In genomic region chr8:84654597-84654996, GRCm38 (mm10) we compare ENCODE assay signal across 8 mouse cellular contexts. TPM values are rescaled to one million over a fixed set of nuclear protein-coding genes. Genes with fewer than 3 reads are reported as not detected.
DNase-seq lines count a peak whose midpoint lies in the region; ATAC-seq and TF ChIP-seq lines count a peak whose summit lies in the region.

No protein-coding gene starts in this region.

- WGBS in lung, embryonic 15.5 days: 35% methylated on average over 4 of the region's 4 CpGs
- 43% methylated on average over 4 of the region's 4 CpGs for WGBS in lung, adult 2 months
- WGBS in hindbrain, embryonic 10.5 days: 42% methylated on average over 4 of the region's 4 CpGs

- H3K4me2 ChIP-seq in lung, embryonic 15.5 days: peak overlapping the region; percentile 89

- no peak for ATAC-seq in lung, embryonic 15.5 days (ENCODE audit: borderline replicate concordance, extremely low read depth, low FRiP score, low TSS enrichment)

- no peak for TF ChIP-seq POLR2A in lung, adult 2 months (IDR thresholded peaks at IDR 0.05; ENCODE audit: borderline replicate concordance, extremely low read depth, low read depth, low read length)

- peak overlapping the region; percentile 99 for H3K27ac ChIP-seq in lung, embryonic 15.5 days
- peak overlapping the region; percentile 93 for H3K27ac ChIP-seq in hindbrain, embryonic 10.5 days

- no peak for TF ChIP-seq CTCF in lung, adult 2 months (IDR thresholded peaks at IDR 0.05; ENCODE audit: insufficient read depth, low read length)

- no peaks in the 10 kb centered on the region for H3K36me3 ChIP-seq in lung, embryonic 15.5 days
- H3K36me3 ChIP-seq in hindbrain, embryonic 10.5 days: no peaks in the 10 kb centered on the region

- H3K9me3 ChIP-seq in lung, embryonic 15.5 days: no peaks in the 10 kb centered on the region
- H3K9me3 ChIP-seq in hindbrain, embryonic 10.5 days: no peaks in the 10 kb centered on the region

- peaks cover 47% of the 10 kb centered on the region for H3K4me1 ChIP-seq in lung, embryonic 15.5 days
- H3K4me1 ChIP-seq in lung, adult 2 months (ENCODE audit: control insufficient read depth, insufficient read depth, low read length): peaks cover 6% of the 10 kb centered on the region
- H3K4me1 ChIP-seq in hindbrain, embryonic 10.5 days (replicated peaks): peaks cover 73% of the 10 kb centered on the region

- no peak overlapping the region for H3K4me3 ChIP-seq in lung, embryonic 15.5 days
- H3K4me3 ChIP-seq in lung, adult 2 months (replicated peaks; ENCODE audit: extremely low read depth, low read depth, low read length): no peak overlapping the region
- 0 out of 2 replicates have a peak overlapping the region, but pooled peaks have one; percentile 55 for H3K4me3 ChIP-seq in hindbrain, embryonic 10.5 days

- no peak overlapping the region for H3K9ac ChIP-seq in lung, embryonic 15.5 days

- H3K27me3 ChIP-seq in lung, embryonic 15.5 days: no peaks in the 10 kb centered on the region
- H3K27me3 ChIP-seq in hindbrain, embryonic 10.5 days (ENCODE audit: insufficient read depth, poor library complexity, severe bottlenecking): no peaks in the 10 kb centered on the region

- no peak for DNase-seq in lung, adult 2 months
- peak; percentile 68 for DNase-seq in embryo, embryonic 10.5 days (ENCODE audit: low spot score)
- DNase-seq in hindbrain, embryonic 10.5 days (ENCODE audit: low spot score): peak; percentile 32
- DNase-seq in naive thymus-derived CD4-positive, alpha-beta T cell, adult 2 months (ENCODE audit: low read depth): peak; percentile 37
- DNase-seq in urinary bladder, adult 2 months (ENCODE audit: low spot score): no peak
- no peak for DNase-seq in cerebellum, adult 11 months
- DNase-seq in gastrocnemius, adult 18-20 months (ENCODE audit: low spot score): no peak

RNA-seq across cellular contexts. Expression of gene Ier2, which starts 8.1 kb away (rescaled TPM):
- 91.2 and 92.0 TPM in 2 replicates for polyA plus RNA-seq in lung, embryonic 15.5 days (2015; fragmentation: Nextera tagmentation; extraction: Ambion mirVana)
- 34.6 and 47.1 TPM in 2 replicates for polyA plus RNA-seq in lung, adult 2 months (2012; rRNA removed)
- 89.9 and 94.7 TPM in 2 replicates for polyA plus RNA-seq in hindbrain, embryonic 10.5 days (2016; fragmentation: Nextera tagmentation; extraction: Ambion mirVana)
- polyA plus RNA-seq in urinary bladder, adult 2 months (2012; rRNA removed): 14.7 and 23.3 TPM in 2 replicates
- total RNA-seq in gastrocnemius, adult 18-20 months (2021): 1 to 10 TPM; 4.7 to 8.3 TPM

RNA-seq across cellular contexts. Expression of gene Trmt1, which starts 31.5 kb away (rescaled TPM):
- 57.5 and 58.4 TPM in 2 replicates for polyA plus RNA-seq in lung, embryonic 15.5 days (2015; fragmentation: Nextera tagmentation; extraction: Ambion mirVana)
- polyA plus RNA-seq in lung, adult 2 months (2012; rRNA removed): 87.5 and 99.1 TPM in 2 replicates
- polyA plus RNA-seq in hindbrain, embryonic 10.5 days (2016; fragmentation: Nextera tagmentation; extraction: Ambion mirVana): 57.8 and 65.9 TPM in 2 replicates
- polyA plus RNA-seq in urinary bladder, adult 2 months (2012; rRNA removed): 71.7 and 76.3 TPM in 2 replicates
- total RNA-seq in gastrocnemius, adult 18-20 months (2021): 10 to 100 TPM; 47.0 to 51.4 TPM

RNA-seq across cellular contexts. Expression of gene Nacc1, which starts 33.1 kb away (rescaled TPM):
- 20.2 and 21.6 TPM in 2 replicates for polyA plus RNA-seq in lung, embryonic 15.5 days (2015; fragmentation: Nextera tagmentation; extraction: Ambion mirVana)
- 72.5 and 81.8 TPM in 2 replicates for polyA plus RNA-seq in lung, adult 2 months (2012; rRNA removed)
- polyA plus RNA-seq in hindbrain, embryonic 10.5 days (2016; fragmentation: Nextera tagmentation; extraction: Ambion mirVana): 25.2 and 28.9 TPM in 2 replicates
- polyA plus RNA-seq in urinary bladder, adult 2 months (2012; rRNA removed): 39.5 and 49.4 TPM in 2 replicates
- total RNA-seq in gastrocnemius, adult 18-20 months (2021): 10 to 100 TPM; 19.3 to 22.8 TPM

RNA-seq across cellular contexts. Expression of gene Lyl1, which starts 46.7 kb away (rescaled TPM):
- polyA plus RNA-seq in lung, embryonic 15.5 days (2015; fragmentation: Nextera tagmentation; extraction: Ambion mirVana): 11.9 and 12.1 TPM in 2 replicates
- 20.2 and 21.9 TPM in 2 replicates for polyA plus RNA-seq in lung, adult 2 months (2012; rRNA removed)
- polyA plus RNA-seq in hindbrain, embryonic 10.5 days (2016; fragmentation: Nextera tagmentation; extraction: Ambion mirVana): 5.6 and 6.5 TPM in 2 replicates
- polyA plus RNA-seq in urinary bladder, adult 2 months (2012; rRNA removed): 7.8 and 8.7 TPM in 2 replicates
- 1 to 10 TPM in 1 of 2 experiments, under 1 TPM in 1; 0.73 to 1.6 TPM for total RNA-seq in gastrocnemius, adult 18-20 months (2021)

Comparison
In these comparisons a context has a peak if more than half of its experiments do, and no peak if none do; other contexts are left out.
1. DNase-seq: peak in embryo, embryonic 10.5 days (single experiment), hindbrain, embryonic 10.5 days (single experiment) and naive thymus-derived CD4-positive, alpha-beta T cell, adult 2 months (single experiment); none in lung, adult 2 months (single experiment), urinary bladder, adult 2 months (single experiment), cerebellum, adult 11 months (single experiment) and gastrocnemius, adult 18-20 months (single experiment).